Mouse (Mus musculus) heart, embryonic 15.5 days (tissue): Measurements from ENCODE around the gene Prkca. TPM values are rescaled to one million over a fixed set of nuclear protein-coding genes. Genes with fewer than 3 reads are reported as not detected.

ENCODE experiments used
- ATAC-seq: fragments of 200-750 bp; cut with Nextera tagmentation; replicated peaks from 2 replicates; pipeline ENCODE4 v1.8.0; 2017; ENCODE audit warnings: low read depth, moderate TSS enrichment; ENCODE audit not compliant: insufficient number of reproducible peaks, insufficient read depth, low FRiP score
- H3K27ac ChIP-seq: fragments of 300-500 bp; sonication (generic); 2 replicates; pipeline ENCODE4 v1.5.1; 2015; ENCODE audit warnings: mild to moderate bottlenecking, inconsistent platforms
- H3K27me3 ChIP-seq: fragments of 300-500 bp; sonication (generic); 2 replicates; pipeline ENCODE4 v1.6.1; 2015; ENCODE audit warnings: inconsistent platforms
- H3K36me3 ChIP-seq: fragments of 300-500 bp; sonication (generic); 2 replicates; pipeline ENCODE4 v1.6.1; 2015; ENCODE audit warnings: mild to moderate bottlenecking, inconsistent platforms
- H3K4me1 ChIP-seq: fragments of 300-500 bp; sonication (generic); replicated peaks from 2 replicates; pipeline ENCODE4 v1.6.1; 2015; ENCODE audit warnings: inconsistent platforms
- H3K4me2 ChIP-seq: fragments of 300-500 bp; sonication (generic); 2 replicates; pipeline ENCODE4 v1.6.1; 2015; ENCODE audit warnings: inconsistent platforms, mild to moderate bottlenecking, moderate library complexity
- H3K4me3 ChIP-seq: fragments of 300-500 bp; sonication (generic); 2 replicates; pipeline ENCODE4 v1.5.1; 2015; ENCODE audit warnings: mild to moderate bottlenecking, inconsistent platforms
- H3K9ac ChIP-seq: fragments of 300-500 bp; sonication (generic); 2 replicates; pipeline ENCODE4 v1.6.1; 2015; ENCODE audit warnings: mild to moderate bottlenecking, inconsistent platforms
- H3K9me3 ChIP-seq: fragments of 300-500 bp; sonication (generic); replicated peaks from 2 replicates; pipeline ENCODE4 v1.6.1; 2016; ENCODE audit warnings: inconsistent platforms
- WGBS: fragments of 180-500 bp; shearing (Covaris S2); methylation state at CpG from one replicate; pipeline ENCODE4 v1.1.7; 2015; ENCODE audit warnings: mixed read lengths; 5-methylcytosine and 5-hydroxymethylcytosine counted together
- polyA plus RNA-seq: library from polyadenylated mRNA; unstranded; fragments of >200 nt; fragmentation: Nextera tagmentation; extraction: Ambion mirVana; gene quantifications from 2 replicates; pipeline ENCODE4 v1.2.1, GENCODE M21; 2015

Gene Prkca
- polyA plus RNA-seq, 1 experiment from 2014 or later = 13.7 TPM

GRCm38 (mm10) chr11:108200679-108201586 lies 142.8 kb downstream of the Prkca start:
- Histone ChIP-seq H3K9me3 (no peaks in the 10 kb centered on the region), H3K27me3 (no peaks in the 10 kb centered on the region), H3K36me3 (no peaks in the 10 kb centered on the region), H3K4me3 (no peak overlapping the region), H3K27ac (no peak overlapping the region), H3K4me1 (peaks cover 27% of the 10 kb centered on the region), H3K9ac (no peak overlapping the region), H3K4me2 (no peak overlapping the region)
- 92% methylated on average over 15 of the region's 15 CpGs for WGBS
- ATAC-seq = no peak

DNA sequence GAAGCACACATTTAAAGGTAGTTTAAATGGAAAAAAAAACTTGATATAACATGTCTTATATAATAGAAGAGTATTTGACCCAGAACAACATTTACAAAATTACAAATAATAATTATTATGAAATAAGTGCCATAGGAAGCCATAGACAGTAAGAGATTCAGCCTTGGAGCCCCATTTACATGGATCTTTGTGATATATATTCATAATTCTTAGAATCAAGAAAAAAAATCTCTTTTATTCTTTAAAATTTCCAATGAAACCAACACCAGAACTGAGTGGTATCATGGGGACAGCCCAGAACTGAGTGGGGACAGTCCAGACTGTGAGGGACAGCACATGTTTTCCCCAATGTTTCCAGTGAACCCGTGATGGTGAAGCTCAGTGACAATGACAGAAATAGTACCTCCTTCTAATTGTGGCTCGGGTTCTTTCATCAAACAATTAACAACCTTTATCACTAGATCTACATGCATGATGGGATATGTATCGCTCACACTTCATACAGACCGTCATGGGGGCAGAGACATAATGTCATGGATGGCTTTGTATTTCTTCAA lies 144.2 kb downstream of the Prkca start:
- H3K9me3 ChIP-seq = no peaks in the 10 kb centered on the region
- peaks cover 34% of the 10 kb centered on the region for H3K4me1 ChIP-seq
- no peak overlapping the region for H3K27ac ChIP-seq
- no peaks in the 10 kb centered on the region for H3K27me3 ChIP-seq
- H3K9ac ChIP-seq = no peak overlapping the region
- no peak overlapping the region for H3K4me3 ChIP-seq
- H3K4me2 ChIP-seq = no peak overlapping the region
- WGBS = 80% methylated on average over 4 of the region's 4 CpGs
- no peaks in the 10 kb centered on the region for H3K36me3 ChIP-seq
- no peak for ATAC-seq

GRCm38 (mm10) chr11:108198592-108198991 lies 145.1 kb downstream of the Prkca start:
- WGBS = 33% methylated on average over 5 of the region's 5 CpGs
- no peak for ATAC-seq

DNA sequence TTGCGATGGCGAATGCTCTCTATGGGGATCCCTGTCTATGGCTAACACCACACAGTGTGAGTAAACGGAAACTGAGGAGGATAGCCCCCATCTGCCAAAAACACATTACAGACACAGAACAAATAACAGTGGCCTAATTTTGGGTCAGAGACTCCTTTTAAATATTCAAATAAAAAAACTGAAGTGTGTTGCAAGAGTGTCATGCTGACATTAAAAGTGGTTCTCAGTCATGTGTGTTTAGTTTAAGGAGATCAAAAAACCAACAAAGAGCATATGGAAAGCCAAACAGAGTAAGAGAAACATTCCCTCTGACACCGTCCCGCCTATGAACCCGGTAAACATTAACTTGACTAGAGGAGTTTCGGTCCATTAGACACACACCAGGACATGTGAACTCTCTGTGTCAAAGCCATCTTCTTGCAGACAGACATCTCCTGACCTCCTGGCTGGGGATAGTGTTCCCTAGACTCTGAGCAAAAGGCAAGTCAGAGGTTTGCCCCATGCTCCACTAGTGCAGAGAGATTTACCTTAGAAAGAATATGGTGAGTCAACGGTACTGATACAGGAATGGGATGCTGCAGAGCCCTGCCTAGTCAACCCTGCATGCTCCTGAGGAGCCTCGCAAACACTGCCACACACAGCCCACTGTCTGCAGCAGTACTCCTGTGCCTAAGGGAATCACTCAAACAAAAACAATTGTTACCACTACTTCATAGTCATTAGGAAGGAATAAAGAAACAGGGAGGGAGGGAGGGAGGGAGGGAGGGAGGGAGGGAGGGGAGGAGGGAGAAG lies 146.1 kb downstream of the Prkca start:
- H3K27me3 ChIP-seq = no peaks in the 10 kb centered on the region
- H3K4me2 ChIP-seq = no peak overlapping the region
- 76% methylated on average over 9 of the region's 9 CpGs for WGBS
- no peak for ATAC-seq
- no peak overlapping the region for H3K27ac ChIP-seq
- peaks cover 28% of the 10 kb centered on the region for H3K4me1 ChIP-seq
- H3K36me3 ChIP-seq = no peaks in the 10 kb centered on the region
- H3K4me3 ChIP-seq = no peak overlapping the region
- H3K9me3 ChIP-seq = no peaks in the 10 kb centered on the region
- H3K9ac ChIP-seq = no peak overlapping the region

More at GRCm38 (mm10) chr11:108198592-108198991, 145.1 kb downstream of the Prkca start:
- Histone ChIP-seq H3K27me3 (no peaks in the 10 kb centered on the region), H3K36me3 (no peaks in the 10 kb centered on the region), H3K4me1 (peaks cover 30% of the 10 kb centered on the region), H3K4me2 (no peak overlapping the region), H3K4me3 (no peak overlapping the region), H3K9me3 (no peaks in the 10 kb centered on the region), H3K27ac (no peak overlapping the region), H3K9ac (no peak overlapping the region)

DNA sequence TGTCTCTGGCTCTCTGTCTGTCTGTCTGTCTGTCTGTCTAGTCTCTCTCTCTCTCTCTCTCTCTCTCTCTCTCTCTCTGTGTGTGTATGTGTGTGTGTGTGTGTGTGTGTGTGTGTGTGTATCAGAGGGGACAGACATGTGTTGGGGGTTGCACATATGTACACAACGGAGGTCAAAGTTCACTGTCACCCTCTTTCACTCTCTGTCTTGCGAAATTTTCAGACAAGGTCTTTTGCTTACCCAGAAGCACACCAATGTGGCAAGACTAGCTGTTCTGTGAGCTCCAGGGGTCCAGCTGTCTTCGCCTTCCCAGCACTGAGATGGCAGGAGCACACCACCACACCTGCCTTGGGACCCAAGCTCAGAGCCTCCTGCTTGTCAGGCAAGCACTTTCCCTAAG lies 146.9 kb downstream of the Prkca start:
- ATAC-seq = no peak

DNA sequence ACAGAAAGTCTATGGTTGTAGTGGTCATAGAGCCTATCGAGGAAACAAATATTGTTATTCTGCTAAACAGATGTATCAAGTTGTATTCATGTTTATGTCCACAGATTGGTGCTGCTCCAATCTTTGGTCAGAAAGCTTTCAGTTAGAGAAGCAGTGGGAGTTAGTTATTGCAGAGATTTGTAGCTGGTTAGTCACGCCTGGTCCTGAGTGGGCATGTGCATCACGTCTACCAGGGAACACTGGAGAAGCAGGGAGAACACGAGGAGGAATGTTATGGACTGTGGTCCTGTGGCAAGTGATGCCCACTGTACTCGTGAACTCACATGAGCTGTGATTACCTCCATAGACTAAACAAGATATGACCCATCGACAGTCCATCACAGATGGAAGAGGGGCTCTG lies 153.4 kb downstream of the Prkca start:
- Histone ChIP-seq H3K36me3 (no peaks in the 10 kb centered on the region), H3K4me1 (peaks cover 14% of the 10 kb centered on the region), H3K27me3 (no peaks in the 10 kb centered on the region), H3K27ac (no peak overlapping the region), H3K9ac (no peak overlapping the region), H3K4me3 (no peak overlapping the region), H3K4me2 (no peak overlapping the region), H3K9me3 (no peaks in the 10 kb centered on the region)
- no peak for ATAC-seq
- WGBS = 85% methylated on average over 6 of the region's 6 CpGs

More for the DNA sequence above, 146.9 kb downstream of the Prkca start:
- peaks cover 28% of the 10 kb centered on the region for H3K4me1 ChIP-seq
- H3K4me3 ChIP-seq = no peak overlapping the region
- no peaks in the 10 kb centered on the region for H3K27me3 ChIP-seq
- no peak overlapping the region for H3K9ac ChIP-seq
- no peaks in the 10 kb centered on the region for H3K9me3 ChIP-seq
- WGBS = 92% methylated on average over 3 of the region's 3 CpGs
- no peak overlapping the region for H3K4me2 ChIP-seq
- H3K36me3 ChIP-seq = no peaks in the 10 kb centered on the region
- no peak overlapping the region for H3K27ac ChIP-seq

DNA sequence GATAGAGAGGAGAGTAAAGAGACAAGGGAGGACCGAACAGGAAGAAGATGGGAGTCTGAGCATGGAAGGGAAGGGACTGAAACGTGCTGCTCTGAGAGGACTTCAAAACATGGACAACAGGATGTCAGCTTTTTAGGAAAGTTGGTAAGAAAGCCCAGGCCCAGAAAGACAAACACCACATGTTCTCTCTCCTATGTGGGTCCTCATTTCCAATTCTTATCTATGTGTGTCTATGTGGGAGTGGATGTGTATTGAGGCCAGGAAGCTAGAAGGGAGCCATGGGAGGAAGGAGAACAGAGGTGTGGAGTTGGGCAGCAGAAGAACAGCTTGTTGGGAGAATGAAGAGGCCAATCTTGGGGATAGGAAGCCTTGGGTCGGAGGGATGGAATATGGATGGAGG lies 154.4 kb downstream of the Prkca start:
- H3K36me3 ChIP-seq = no peaks in the 10 kb centered on the region
- H3K9ac ChIP-seq = no peak overlapping the region
- WGBS = 82% methylated on average over 3 of the region's 3 CpGs
- no peak overlapping the region for H3K27ac ChIP-seq
- no peak overlapping the region for H3K4me3 ChIP-seq
- no peak for ATAC-seq
- no peaks in the 10 kb centered on the region for H3K9me3 ChIP-seq
- peaks cover 11% of the 10 kb centered on the region for H3K4me1 ChIP-seq
- no peak overlapping the region for H3K4me2 ChIP-seq
- no peaks in the 10 kb centered on the region for H3K27me3 ChIP-seq

DNA sequence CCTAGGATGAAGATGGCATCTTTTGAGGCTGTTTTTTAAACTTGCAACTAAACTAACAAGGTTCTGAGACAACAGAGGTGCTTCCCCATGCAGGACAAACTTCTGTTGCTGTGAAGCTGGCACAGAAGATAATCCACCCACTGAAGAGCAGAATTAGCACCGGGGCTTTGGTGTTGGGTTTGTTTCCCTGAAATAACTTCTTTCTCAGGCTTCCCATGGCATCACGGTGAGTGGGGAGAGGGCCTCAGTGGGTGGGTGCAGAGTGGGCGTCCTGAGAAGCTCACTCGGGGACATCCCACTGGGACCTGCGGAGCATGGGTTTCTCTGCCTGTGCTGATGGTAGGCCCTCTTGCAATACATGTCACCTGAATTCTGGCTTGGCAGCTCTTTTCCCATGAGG lies 161.3 kb downstream of the Prkca start:
- peaks cover 12% of the 10 kb centered on the region; the same call in 1 of the 2 replicates for H3K4me1 ChIP-seq
- H3K27me3 ChIP-seq = no peaks in the 10 kb centered on the region
- no peak overlapping the region for H3K9ac ChIP-seq
- H3K36me3 ChIP-seq = no peaks in the 10 kb centered on the region
- H3K9me3 ChIP-seq = no peaks in the 10 kb centered on the region
- H3K27ac ChIP-seq = no peak overlapping the region
- no peak overlapping the region for H3K4me3 ChIP-seq
- no peak overlapping the region for H3K4me2 ChIP-seq
- ATAC-seq = no peak
- WGBS = 81% methylated on average over 5 of the region's 5 CpGs

DNA sequence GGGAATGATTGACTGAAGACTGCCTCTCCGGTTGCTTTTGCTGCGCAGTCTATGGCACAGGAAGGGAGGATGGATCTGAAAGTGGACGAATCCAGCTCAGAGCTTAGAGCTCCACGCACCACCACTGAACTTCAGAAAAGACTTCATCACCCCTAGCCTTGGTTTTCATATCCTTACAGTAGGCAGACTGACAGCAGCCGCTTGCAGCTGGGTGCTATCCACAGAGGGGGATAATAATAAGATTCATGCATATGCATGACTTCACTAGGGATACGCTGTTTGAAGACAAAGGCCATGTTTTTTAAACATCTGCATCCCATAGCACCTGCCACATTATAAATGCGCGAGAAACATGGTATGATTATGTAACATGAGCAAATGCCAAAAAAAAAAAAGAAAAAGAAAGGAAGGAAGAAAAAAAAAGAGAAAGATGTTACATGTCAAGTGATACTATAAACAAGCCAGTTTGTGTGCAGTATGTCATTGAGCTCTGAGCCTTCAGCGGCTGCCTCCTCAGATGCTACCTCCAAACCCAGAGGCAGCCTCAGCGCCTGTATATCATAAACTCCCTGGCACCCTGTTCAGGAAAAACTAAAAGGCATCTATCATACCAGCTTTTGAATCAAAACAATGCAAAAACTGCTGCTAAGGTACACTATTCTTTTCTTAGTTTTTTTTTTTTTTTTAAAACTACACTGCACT lies 162.6 kb downstream of the Prkca start:
- Histone ChIP-seq H3K36me3 (no peaks in the 10 kb centered on the region), H3K4me2 (no peak overlapping the region), H3K9me3 (no peaks in the 10 kb centered on the region), H3K9ac (no peak overlapping the region), H3K27ac (no peak overlapping the region), H3K4me3 (no peak overlapping the region), H3K27me3 (no peaks in the 10 kb centered on the region), H3K4me1 (peaks cover 12% of the 10 kb centered on the region; the same call in 1 of the 2 replicates)
- WGBS = 84% methylated on average over 10 of the region's 10 CpGs
- no peak for ATAC-seq

GRCm38 (mm10) chr11:108178802-108179201 lies 164.9 kb downstream of the Prkca start:
- Histone ChIP-seq H3K27ac (no peak overlapping the region), H3K4me3 (no peak overlapping the region), H3K9me3 (no peaks in the 10 kb centered on the region), H3K9ac (no peak overlapping the region), H3K4me2 (no peak overlapping the region), H3K4me1 (peaks cover 7% of the 10 kb centered on the region; the same call in 1 of the 2 replicates), H3K27me3 (no peaks in the 10 kb centered on the region), H3K36me3 (no peaks in the 10 kb centered on the region)
- 77% methylated on average over 5 of the region's 5 CpGs for WGBS
- ATAC-seq = no peak

DNA sequence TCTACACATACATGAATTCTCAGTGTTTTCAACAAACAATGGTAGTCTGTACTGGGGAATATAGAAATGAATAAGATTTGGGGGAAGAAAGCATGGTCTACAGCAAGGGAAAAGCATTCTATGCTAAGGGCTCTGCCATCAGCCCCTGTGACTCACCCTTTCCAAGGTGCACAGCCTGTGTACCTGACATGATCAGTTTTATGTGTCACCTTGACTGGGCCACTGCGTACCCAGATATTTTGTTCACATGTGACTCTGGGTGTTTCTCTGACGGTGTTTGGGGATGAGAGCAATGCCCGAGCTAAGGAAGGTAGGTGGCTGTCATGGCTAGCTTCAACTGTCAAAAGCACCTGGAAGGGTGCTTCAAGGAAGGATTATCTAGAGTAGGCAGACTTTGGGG lies 165.5 kb downstream of the Prkca start:
- no peak overlapping the region for H3K9ac ChIP-seq
- WGBS = 93% methylated on average over 3 of the region's 3 CpGs
- H3K4me3 ChIP-seq = no peak overlapping the region
- H3K4me2 ChIP-seq = no peak overlapping the region
- H3K36me3 ChIP-seq = no peaks in the 10 kb centered on the region
- ATAC-seq = no peak
- no peaks in the 10 kb centered on the region for H3K9me3 ChIP-seq
- peaks cover 7% of the 10 kb centered on the region; the same call in 1 of the 2 replicates for H3K4me1 ChIP-seq
- H3K27me3 ChIP-seq = no peaks in the 10 kb centered on the region
- no peak overlapping the region for H3K27ac ChIP-seq
